Mouse (Mus musculus) hindbrain, embryonic 10.5 days (tissue): ENCODE data around the gene Ldlrad3. TPM values are rescaled to one million over a fixed set of nuclear protein-coding genes. Genes with fewer than 3 reads are reported as not detected.

Experiments used
- DNase-seq: peaks from one replicate; pipeline ENCODE4 v3.0.0-alpha.2; 2017; ENCODE audit warnings: low spot score
- H3K27ac ChIP-seq: fragments of 300-500 bp; sonication (generic); 2 replicates; pipeline ENCODE4 v1.5.1; 2016; ENCODE audit warnings: mild to moderate bottlenecking, moderate library complexity
- H3K27me3 ChIP-seq: fragments of 300-500 bp; sonication (generic); 2 replicates; pipeline ENCODE4 v1.6.1; 2016; ENCODE audit warnings: mild to moderate bottlenecking; ENCODE audit not compliant: poor library complexity, insufficient read depth, severe bottlenecking
- H3K36me3 ChIP-seq: fragments of 300-500 bp; sonication (generic); 2 replicates; pipeline ENCODE4 v1.6.1; 2016; ENCODE audit warnings: mild to moderate bottlenecking, moderate library complexity
- H3K4me1 ChIP-seq: fragments of 300-500 bp; sonication (generic); replicated peaks from 2 replicates; pipeline ENCODE4 v1.6.1; 2016; ENCODE audit warnings: mild to moderate bottlenecking
- H3K4me3 ChIP-seq: fragments of 300-500 bp; sonication (generic); 2 replicates; pipeline ENCODE4 v1.5.1; 2016; ENCODE audit warnings: mild to moderate bottlenecking, moderate library complexity
- H3K9me3 ChIP-seq: fragments of 300-500 bp; sonication (generic); 2 replicates; pipeline ENCODE4 v1.6.1; 2016; ENCODE audit warnings: mild to moderate bottlenecking, moderate library complexity
- WGBS: fragments of 180-500 bp; shearing (Covaris S2); methylation state at CpG from one replicate; pipeline ENCODE4 v1.1.7; 2016; 5-methylcytosine and 5-hydroxymethylcytosine counted together
- polyA plus RNA-seq: library from polyadenylated mRNA; unstranded; fragments of >200 nt; fragmentation: Nextera tagmentation; extraction: Ambion mirVana; gene quantifications from 2 replicates; pipeline ENCODE4 v1.2.1, GENCODE M21; 2016

Ldlrad3 gene
- polyA plus RNA-seq, 1 experiment from 2014 or later, result 55.9 TPM

DNA sequence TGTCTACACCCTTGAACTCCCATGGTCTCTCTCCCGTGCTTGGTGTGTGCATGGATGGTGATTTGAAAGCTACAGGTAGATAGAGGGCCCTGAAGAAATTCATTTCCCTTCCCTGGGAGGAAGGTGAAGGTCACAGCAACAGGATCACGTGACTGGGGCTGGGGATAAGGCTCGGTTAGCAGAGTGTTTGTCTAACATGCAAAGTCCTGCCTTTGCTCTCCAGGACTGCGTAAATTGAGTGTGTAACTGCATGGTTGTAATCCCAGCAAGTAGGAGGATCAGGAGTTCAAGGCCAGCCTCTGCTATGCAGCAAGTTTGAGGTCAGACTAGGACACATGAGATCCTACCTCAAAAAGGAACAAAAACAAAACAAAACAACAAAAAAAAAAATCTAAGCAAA is 32.7 kb downstream of the Ldlrad3 start:
- Histone ChIP-seq H3K9me3 (no peaks in the 10 kb centered on the region), H3K27ac (no peak overlapping the region), H3K4me1 (peaks cover 34% of the 10 kb centered on the region), H3K36me3 (no peaks in the 10 kb centered on the region; the same call in 1 of the 2 replicates), H3K27me3 (no peaks in the 10 kb centered on the region), H3K4me3 (no peak overlapping the region)
- 78% methylated on average over 4 of the region's 4 CpGs for WGBS
- no peak for DNase-seq

DNA sequence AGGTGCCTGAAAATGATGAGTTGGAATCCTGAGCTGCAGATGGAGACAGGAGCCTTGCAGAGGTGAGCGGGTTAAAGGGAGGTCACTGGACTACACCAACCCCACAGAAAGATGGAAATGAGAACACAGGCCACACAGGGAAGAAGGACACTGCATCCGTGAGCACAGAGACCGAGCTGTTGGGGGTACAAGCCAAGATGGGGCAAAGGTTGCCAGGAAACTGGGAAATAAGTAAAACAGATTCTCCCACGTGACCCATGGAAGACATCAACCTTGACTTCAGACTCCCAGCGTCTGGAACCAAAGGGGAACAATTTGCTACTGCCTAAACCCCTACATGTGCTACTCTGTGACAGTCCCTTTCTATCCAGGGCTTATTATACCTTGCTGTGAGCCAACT is 33.3 kb downstream of the Ldlrad3 start:
- no peaks in the 10 kb centered on the region for H3K9me3 ChIP-seq
- H3K4me3 ChIP-seq, result no peak overlapping the region
- WGBS, result 82% methylated on average over 5 of the region's 5 CpGs
- DNase-seq, result no peak
- no peaks in the 10 kb centered on the region for H3K27me3 ChIP-seq
- no peak overlapping the region for H3K27ac ChIP-seq
- no peaks in the 10 kb centered on the region for H3K36me3 ChIP-seq
- peaks cover 34% of the 10 kb centered on the region for H3K4me1 ChIP-seq

DNA sequence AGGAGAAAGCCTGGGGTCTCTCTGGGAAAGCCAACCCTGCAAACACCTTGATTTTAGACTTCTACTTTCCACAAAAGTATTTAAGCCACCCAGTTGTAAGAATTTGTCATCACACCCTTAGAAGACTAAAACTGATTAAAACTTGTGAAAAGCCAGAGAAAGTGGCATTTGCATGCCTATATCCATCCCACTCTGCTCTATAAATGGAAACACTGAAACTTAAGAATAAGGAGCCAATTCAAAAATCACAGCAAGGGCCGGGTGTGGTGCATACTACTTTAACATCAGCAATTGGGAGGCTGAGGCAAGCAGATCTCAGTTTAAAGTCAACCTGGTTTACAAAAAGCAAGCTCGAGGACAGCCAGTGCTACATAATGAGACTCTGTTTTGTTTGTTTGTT is 37.1 kb downstream of the Ldlrad3 start:
- 89% methylated on average over 2 of the region's 2 CpGs for WGBS
- Histone ChIP-seq H3K27ac (no peak overlapping the region), H3K9me3 (no peaks in the 10 kb centered on the region), H3K27me3 (no peaks in the 10 kb centered on the region), H3K4me3 (no peak overlapping the region), H3K4me1 (peaks cover 20% of the 10 kb centered on the region), H3K36me3 (0 out of 2 replicates have a peak, but pooled peaks cover 3% of the 10 kb centered on the region)
- DNase-seq, result no peak

DNA sequence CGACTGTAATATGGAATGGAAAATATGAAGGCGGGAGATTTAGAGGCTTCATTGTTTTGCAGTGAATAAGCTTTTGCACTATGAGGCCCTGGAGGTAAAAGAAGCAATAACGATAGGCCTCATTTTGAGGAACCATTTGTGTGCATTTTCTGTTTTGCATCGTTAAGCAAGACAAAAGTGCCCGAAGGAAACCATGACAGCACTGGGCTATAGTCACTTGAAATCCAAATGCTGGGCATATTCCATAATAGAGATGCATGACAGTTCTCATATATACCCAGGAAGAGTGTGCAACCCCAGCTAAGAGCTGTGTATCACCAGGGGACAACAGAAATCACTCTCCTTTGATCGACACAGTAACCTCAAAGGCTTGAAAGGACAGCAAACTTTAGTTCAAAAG is 38.1 kb downstream of the Ldlrad3 start:
- DNase-seq, result no peak
- Histone ChIP-seq H3K27me3 (no peaks in the 10 kb centered on the region), H3K4me1 (peaks cover 20% of the 10 kb centered on the region), H3K27ac (no peak overlapping the region), H3K36me3 (0 out of 2 replicates have a peak, but pooled peaks cover 3% of the 10 kb centered on the region), H3K9me3 (no peaks in the 10 kb centered on the region), H3K4me3 (no peak overlapping the region)
- 93% methylated on average over 6 of the region's 6 CpGs for WGBS

DNA sequence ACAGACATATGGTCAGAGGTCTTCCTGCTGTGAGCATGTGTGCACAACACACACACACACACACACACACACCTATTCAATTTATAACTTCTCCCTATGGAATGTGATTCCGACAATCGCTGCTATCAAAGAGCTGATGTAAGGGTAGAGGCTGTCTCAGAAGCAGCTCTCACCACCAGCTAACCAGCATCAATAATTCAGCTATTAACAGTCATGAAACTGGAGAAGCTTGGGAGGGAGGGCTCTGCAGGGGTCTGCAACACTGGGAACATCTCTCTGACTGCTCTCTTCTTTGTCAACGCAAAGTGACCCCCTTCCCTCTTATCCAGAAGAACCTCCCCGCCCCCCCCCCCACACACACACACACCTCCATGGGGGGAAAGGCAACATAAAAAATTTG is 38.6 kb downstream of the Ldlrad3 start:
- Histone ChIP-seq H3K4me3 (no peak overlapping the region), H3K9me3 (no peaks in the 10 kb centered on the region), H3K27ac (no peak overlapping the region; the same call in 1 of the 2 replicates), H3K27me3 (no peaks in the 10 kb centered on the region), H3K36me3 (0 out of 2 replicates have a peak, but pooled peaks cover 3% of the 10 kb centered on the region), H3K4me1 (peaks cover 20% of the 10 kb centered on the region)
- DNase-seq, result no peak
- 71% methylated on average over 4 of the region's 4 CpGs for WGBS

DNA sequence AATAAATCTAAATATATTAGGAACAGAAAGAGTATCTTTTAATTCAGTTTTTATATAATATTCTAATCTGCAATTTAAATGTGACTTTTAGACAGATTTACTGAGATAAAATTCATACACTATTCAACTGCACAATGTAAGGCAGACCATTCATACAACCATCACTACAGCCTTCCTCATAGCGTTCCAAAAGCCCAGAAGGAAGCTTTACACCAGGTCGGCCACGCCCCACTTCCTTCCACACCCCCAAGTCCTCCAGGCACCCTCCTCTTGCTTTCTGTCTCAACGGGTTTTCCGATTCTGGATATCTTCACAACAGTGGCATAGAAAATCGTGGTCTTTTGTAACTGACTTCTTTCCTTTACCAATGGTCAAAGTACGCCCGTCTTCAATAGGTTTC is 39.8 kb downstream of the Ldlrad3 start:
- peaks cover 25% of the 10 kb centered on the region for H3K4me1 ChIP-seq
- no peak overlapping the region for H3K4me3 ChIP-seq
- 91% methylated on average over 8 of the region's 8 CpGs for WGBS
- DNase-seq, result no peak
- H3K27me3 ChIP-seq, result no peaks in the 10 kb centered on the region
- 0 out of 2 replicates have a peak, but pooled peaks cover 3% of the 10 kb centered on the region for H3K36me3 ChIP-seq
- no peaks in the 10 kb centered on the region for H3K9me3 ChIP-seq
- H3K27ac ChIP-seq, result no peak overlapping the region

DNA sequence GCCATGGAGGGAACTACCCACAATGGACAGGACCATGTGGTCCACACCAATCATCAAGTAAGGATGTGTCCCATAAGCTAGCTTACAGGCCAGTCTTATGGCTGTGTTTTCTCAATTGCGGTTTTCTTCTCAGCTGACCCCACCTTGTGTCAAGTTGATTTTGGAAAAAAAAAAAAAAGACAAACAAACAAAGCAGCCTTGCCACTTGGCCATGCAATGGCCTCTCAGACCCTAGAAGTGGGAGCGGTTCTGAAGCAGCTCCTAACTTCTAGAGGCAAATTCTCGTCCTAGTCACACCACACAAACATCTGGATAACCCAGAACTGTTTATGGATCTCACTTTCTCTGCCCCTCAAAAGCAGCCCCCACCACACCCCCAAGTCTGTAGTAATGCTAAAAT is 41.1 kb downstream of the Ldlrad3 start:
- DNase-seq, result no peak

DNA sequence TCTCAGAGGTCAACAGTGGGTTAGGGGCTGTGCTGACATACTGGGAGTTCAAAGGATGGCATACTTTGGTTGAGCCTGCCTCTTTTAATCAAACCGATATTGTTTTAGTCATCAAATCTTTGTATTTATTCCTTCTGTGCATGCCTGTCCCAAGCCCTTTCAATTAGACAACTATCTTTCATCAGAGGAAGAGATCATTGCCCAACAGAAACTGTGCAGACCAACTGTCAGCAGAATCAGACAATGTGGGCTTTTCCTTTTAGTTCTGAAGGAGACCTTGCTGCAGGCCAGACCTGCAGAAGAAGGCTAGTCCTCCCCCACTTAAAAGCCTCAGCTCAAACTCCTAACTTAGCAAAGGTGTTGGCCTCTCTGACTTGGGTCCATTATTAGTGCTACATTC is 41.9 kb downstream of the Ldlrad3 start:
- H3K4me3 ChIP-seq, result no peak overlapping the region
- H3K9me3 ChIP-seq, result no peaks in the 10 kb centered on the region
- H3K36me3 ChIP-seq, result 0 out of 2 replicates have a peak, but pooled peaks cover 3% of the 10 kb centered on the region
- peaks cover 30% of the 10 kb centered on the region for H3K4me1 ChIP-seq
- 88% methylated on average over 1 of the region's 1 CpGs for WGBS
- no peak overlapping the region for H3K27ac ChIP-seq
- H3K27me3 ChIP-seq, result no peaks in the 10 kb centered on the region
- no peak for DNase-seq

More for the DNA sequence above, 41.1 kb downstream of the Ldlrad3 start:
- 92% methylated on average over 3 of the region's 3 CpGs for WGBS
- Histone ChIP-seq H3K27me3 (no peaks in the 10 kb centered on the region), H3K4me3 (no peak overlapping the region), H3K9me3 (no peaks in the 10 kb centered on the region), H3K4me1 (peaks cover 29% of the 10 kb centered on the region), H3K27ac (no peak overlapping the region), H3K36me3 (0 out of 2 replicates have a peak, but pooled peaks cover 3% of the 10 kb centered on the region)

DNA sequence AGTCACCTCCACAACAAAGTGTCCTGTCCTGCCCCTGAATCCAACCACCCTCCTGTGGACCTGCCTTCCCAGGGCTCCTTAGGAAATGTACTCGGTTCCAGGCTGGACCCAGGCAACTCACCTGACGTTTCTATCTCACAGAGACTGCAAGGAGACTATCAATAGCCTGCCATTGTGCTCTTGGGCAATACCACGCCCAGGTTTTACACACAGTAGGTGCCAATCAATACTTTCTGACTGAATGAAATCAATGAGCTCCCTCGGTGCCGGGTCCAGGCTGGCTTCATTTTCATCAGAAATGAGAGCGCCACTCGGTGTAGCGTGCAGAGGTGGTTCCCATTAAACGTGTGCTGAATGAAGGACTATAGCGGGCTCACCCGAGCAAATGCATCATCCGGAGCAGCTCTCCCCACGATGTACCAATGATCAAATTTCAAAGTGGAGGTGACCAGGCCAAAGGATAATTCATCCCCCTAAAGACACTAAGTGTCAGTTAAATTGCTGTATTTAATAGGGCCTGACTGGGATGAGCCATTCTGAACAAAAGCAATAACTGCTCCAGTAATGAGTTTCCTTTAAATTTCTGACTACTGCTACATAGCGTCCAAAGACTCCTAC is 43.4 kb downstream of the Ldlrad3 start:
- DNase-seq, result no peak
- no peaks in the 10 kb centered on the region for H3K27me3 ChIP-seq
- H3K4me1 ChIP-seq, result peaks cover 45% of the 10 kb centered on the region
- no peaks in the 10 kb centered on the region for H3K9me3 ChIP-seq
- H3K27ac ChIP-seq, result peak overlapping the region; percentile 53
- WGBS, result 61% methylated on average over 14 of the region's 14 CpGs
- no peak overlapping the region for H3K4me3 ChIP-seq
- H3K36me3 ChIP-seq, result 0 out of 2 replicates have a peak, but pooled peaks cover 3% of the 10 kb centered on the region

DNA sequence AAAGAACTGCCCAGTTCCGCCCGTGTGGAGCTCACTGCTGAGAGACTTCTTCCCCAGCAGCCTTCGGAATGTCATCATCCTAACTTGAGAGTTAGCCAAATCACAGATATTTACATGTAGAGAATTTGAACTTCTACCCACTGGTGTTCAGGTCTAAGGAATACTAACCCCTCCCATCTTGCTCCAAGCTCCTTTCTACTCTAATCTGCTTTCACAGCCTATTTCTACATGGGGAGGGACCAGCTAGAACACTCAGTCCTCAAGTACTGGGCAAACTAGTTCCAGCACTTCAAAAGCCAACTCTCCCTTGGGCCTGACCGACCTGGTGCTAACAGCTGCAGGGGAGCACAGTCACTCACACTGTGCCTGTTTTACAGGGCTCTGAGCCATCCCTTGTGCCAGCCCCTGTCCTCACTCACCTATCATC is 44.0 kb downstream of the Ldlrad3 start:
- WGBS, result 73% methylated on average over 4 of the region's 4 CpGs
- H3K27me3 ChIP-seq, result no peaks in the 10 kb centered on the region
- 0 out of 2 replicates have a peak, but pooled peaks cover 3% of the 10 kb centered on the region for H3K36me3 ChIP-seq
- H3K4me1 ChIP-seq, result peaks cover 45% of the 10 kb centered on the region
- H3K4me3 ChIP-seq, result no peak overlapping the region
- no peaks in the 10 kb centered on the region for H3K9me3 ChIP-seq
- peak overlapping the region; percentile 53 for H3K27ac ChIP-seq
- no peak for DNase-seq

DNA sequence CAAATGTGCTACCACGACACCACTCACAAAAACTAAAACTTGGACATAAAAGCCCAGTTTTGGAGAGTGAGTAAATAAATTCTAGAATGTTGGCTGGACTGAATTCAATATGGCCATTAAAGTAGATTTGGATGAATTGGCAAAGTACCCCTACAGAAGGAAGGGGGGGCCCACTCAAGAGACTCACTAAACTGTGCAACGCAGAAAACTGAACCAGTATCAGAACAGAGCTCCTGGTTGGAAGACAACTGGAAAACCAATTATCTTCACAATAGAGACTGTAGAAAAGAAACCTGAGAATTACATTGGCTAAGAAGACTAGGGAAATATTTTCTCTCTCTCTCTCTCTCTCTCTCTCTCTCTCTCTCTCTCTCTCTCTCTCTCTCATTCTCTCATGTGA is 45.0 kb downstream of the Ldlrad3 start:
- peaks cover 52% of the 10 kb centered on the region for H3K4me1 ChIP-seq
- no peaks in the 10 kb centered on the region for H3K9me3 ChIP-seq
- no peak overlapping the region for H3K4me3 ChIP-seq
- no peak overlapping the region for H3K27ac ChIP-seq
- 88% methylated on average over 2 of the region's 2 CpGs for WGBS
- DNase-seq, result no peak
- no peaks in the 10 kb centered on the region for H3K27me3 ChIP-seq
- H3K36me3 ChIP-seq, result 0 out of 2 replicates have a peak, but pooled peaks cover 3% of the 10 kb centered on the region

DNA sequence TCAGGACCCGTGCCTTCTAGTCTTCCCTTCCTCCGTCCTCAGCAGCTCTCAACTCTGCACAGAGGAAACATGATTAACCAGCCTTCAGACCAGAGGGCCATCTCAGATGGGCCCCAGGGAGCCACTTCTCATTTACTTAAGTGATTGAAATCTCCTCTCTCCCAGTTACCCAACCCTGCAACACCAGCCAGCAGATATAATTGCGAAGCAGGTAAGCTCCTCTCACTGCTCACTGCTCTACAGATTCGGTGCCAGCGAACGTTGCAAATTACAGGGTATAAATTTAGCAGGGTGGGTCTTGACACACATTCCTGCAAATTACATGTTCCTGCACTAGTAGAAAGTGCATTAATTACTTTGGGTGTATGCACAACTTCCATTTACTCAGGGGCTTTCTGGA is 48.3 kb downstream of the Ldlrad3 start:
- no peak for DNase-seq
- no peaks in the 10 kb centered on the region for H3K36me3 ChIP-seq
- peak overlapping the region; percentile 56; the same call in 1 of the 2 replicates for H3K27ac ChIP-seq
- H3K9me3 ChIP-seq, result no peaks in the 10 kb centered on the region
- H3K27me3 ChIP-seq, result no peaks in the 10 kb centered on the region
- 58% methylated on average over 6 of the region's 6 CpGs for WGBS
- H3K4me3 ChIP-seq, result no peak overlapping the region
- peaks cover 62% of the 10 kb centered on the region for H3K4me1 ChIP-seq

DNA sequence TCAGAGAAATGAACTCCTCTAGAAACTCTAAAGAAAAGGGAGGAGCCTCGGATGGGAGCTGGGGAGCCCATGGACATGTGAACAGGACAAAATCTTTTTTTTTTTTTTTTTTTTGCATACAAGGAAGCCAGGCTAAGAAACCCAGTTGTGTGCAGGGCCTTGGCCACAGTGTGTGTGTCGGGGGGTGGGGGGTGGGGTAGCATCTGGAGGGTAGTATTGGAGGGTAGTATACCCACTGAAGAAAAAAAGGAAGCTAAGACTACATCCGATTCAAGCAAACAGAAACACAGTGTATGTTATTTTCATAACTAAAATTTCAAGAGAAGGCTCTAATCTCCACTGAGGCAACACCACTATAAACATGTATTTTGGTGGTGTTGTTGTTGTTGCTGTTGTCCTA is 50.0 kb downstream of the Ldlrad3 start:
- Histone ChIP-seq H3K9me3 (no peaks in the 10 kb centered on the region), H3K4me3 (no peak overlapping the region), H3K36me3 (no peaks in the 10 kb centered on the region), H3K27me3 (no peaks in the 10 kb centered on the region), H3K27ac (no peak overlapping the region), H3K4me1 (peaks cover 69% of the 10 kb centered on the region)
- WGBS, result 80% methylated on average over 3 of the region's 3 CpGs
- no peak for DNase-seq
